Mouse (Mus musculus) inflammation-experienced regulatory T-cells, adult 6 months (primary cell): Measurements from ENCODE around the gene Tacr1. TPM values are rescaled to one million over a fixed set of nuclear protein-coding genes. Genes with fewer than 3 reads are reported as not detected.
"Not testable (repeated sequence)": the region's sequence is repeated elsewhere in the genome, so short reads cannot be mapped to it uniquely, and the experiment has no call there.

ENCODE experiments used
- ATAC-seq: one replicate; pipeline ENCODE4 v1.8.0; 2017
- polyA plus RNA-seq, 3 experiments: library from polyadenylated mRNA; unstranded; fragments of 100-300 nt; shearing (Covaris generic); gene quantifications; one replicate each; pipeline ENCODE4 v1.2.1; 2017

Gene Tacr1
- polyA plus RNA-seq = not detected

DNA sequence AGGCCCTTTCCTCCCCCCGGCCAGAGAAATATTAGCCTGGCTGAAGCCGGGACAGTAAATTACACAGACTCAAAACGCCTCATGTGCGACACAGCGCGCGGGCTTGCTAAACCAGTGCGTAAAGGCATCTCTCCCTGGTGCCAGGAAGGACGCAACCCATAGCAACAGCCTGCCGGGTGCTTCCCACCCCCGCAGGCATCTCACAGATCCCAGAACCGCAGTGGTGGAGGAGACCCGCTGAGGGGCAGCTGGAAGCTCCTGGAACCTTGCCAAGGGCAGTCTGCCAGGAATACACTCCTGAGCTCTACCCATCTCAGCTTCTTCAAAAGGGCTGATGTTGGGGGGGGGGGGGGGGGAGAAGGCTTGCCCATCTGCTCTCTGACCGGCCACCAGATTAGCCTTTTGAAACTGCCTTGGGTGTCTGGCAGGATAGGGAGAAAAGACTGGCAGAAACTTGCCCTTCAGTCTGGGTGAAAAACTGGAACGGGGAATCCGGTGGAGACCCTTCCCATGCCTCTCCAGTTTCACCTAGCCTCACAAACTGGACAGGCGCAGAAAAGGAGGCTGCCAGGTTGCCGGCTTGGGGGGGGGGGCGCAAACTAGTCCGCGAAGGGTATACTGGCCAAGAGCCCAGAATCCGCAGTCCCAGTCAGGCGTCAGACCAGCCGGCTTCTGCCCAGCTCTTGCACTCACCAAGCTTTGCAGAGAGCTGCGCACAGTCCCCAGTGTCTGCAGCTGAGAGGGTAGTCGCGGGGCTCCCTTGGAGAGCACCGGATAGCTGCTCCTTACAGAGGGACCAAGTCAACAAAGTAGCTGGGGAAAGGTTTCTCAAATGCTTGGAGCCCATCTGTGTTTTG lies at the start of gene Tacr1:
Gene Tacr1, plus strand, starts transcription at position 740 of the 857 bp plus-strand sequence.
- no peak for ATAC-seq

DNA sequence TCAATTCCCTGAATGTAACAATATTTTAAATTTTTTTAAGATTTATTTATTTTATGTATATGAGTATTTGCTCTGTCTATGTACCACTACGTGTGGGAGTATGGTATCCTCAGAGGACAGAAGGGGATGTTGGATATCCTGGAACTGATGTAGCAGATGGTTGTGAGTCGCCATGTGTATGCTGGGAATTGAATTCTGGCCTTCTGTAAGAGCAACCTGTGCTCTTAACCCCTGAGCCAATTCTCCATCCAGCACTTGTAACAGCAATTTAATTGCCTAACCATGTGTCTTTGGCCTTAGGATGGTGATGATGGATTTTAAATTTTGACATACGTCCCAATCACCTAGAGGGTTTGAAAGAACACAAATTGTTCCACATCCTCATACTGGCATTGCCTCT lies 26.0 kb upstream of the Tacr1 start:
- no peak for ATAC-seq

DNA sequence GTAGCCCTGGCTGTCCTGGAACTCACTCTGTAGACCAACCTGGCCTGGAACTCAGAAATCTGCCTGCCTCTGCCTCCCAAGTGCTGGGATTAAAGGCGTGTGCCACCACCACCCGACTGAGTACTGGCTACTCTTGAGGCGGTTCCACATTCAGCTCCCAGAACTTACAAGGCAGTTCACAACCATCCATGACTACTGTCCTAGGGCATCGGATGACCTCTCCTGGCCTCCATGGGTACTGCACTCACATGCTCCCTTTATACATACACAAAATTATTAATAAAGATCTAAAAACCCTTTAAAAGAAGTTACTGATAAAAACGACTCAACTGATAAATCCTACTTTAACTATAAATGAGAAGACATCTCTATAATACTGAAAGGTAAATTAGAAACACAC lies 18.6 kb upstream of the Tacr1 start:
- no peak for ATAC-seq

DNA sequence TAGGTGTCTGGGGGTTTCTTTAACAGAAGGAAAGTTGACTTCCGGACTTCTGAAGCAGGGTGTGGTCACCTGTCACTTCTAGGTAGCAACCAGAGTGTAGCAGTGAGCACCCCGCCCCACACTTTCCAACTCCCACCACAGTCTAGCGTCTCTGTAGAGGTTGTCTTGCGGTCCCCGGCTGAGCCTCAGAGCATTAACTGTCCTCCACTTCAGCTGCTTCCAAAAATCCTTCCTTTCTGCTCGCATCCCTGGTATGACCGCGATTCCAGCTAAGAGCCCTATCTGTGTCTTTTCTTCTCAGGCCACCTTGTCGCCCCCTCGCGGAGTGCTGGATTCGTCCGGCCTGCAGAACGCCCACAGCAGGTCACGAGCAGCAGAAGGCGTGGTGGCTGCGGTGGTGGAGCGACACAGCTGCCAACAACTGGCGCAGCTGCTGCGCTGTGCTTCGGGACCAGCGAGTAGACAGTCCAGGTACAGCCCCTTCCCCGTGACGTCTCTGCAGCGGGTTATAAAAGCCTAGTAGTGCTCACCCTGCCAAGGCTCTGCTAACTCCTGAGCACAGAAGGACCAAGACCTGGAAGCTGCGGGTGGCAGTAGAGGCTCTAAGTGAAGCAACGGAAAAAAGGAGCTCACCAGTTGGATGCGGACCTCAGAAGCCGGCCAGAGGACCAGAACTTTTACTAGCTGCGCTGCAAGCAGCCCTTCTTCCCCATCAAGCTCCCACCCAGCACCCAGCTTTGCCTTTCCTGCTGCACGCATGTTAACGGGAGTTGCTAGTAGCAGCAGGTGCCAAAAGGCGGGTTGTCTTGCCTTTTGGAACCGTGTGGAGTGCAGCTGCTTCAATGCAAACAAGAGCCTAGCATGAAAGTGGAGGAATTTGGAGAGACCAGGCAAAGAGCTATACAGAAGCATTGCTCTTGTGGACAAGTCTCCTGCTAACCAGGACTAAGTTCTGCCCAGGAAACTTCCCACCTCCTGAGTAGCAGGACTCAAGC lies 664 bp downstream of the Tacr1 start:
- no peak for ATAC-seq

DNA sequence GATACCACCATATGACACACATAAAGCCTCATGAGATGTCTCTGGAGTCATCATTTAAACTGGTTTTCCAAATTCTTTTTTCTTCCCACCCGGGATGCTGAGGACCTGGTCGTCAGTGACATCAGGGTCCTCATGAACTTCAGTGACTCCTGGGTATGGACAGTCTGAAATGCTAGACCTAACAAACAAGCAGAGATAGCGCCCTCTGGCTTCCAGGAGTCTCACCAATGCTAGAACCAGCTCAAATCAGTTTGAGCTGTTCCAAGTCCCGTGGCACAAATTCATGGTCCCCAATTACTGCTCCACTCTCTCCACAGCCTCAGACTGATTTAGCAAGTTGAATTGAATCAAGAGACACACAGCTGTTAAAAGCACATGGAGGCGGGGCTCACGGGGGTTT lies 16.2 kb downstream of the Tacr1 start:
- ATAC-seq = no peak

DNA sequence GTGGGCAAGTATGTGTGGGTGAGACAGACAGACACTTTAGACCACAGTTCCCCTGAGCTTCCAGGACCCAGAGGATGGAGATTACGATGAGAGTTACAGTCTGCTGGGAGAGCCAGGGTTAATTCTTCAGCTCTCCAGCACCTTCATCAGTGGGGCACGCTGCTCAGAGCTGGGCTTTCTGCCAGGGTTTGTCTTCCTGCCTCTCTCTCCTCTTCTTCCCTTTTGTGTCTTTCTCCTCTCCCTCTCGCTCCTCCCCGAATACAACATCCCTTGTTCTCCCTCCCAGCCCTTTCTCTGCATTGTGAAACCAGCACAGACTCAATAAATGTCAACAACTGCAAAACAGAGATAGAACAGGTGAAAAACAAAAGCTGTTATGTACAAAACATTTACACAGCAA lies 18.1 kb downstream of the Tacr1 start:
- ATAC-seq = no peak

DNA sequence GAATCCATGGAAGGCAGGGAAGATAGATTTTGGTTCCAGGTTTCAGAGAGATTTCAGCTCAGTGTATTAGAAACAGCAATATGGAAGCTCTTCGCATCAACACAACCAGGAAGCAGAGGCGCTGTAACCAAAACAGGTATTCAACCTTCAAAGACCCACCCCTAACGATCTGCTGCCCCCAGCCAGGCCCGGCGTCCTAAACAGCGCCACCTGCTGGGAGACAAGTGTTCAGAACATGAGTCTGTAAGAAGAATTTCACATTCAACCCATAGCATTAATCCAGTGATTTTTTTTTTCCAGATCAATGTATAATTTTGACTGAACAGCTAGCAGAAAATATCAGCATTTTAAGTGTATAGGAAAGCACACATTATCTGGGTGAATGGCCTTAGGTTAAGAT lies 26.8 kb downstream of the Tacr1 start:
- no peak for ATAC-seq

DNA sequence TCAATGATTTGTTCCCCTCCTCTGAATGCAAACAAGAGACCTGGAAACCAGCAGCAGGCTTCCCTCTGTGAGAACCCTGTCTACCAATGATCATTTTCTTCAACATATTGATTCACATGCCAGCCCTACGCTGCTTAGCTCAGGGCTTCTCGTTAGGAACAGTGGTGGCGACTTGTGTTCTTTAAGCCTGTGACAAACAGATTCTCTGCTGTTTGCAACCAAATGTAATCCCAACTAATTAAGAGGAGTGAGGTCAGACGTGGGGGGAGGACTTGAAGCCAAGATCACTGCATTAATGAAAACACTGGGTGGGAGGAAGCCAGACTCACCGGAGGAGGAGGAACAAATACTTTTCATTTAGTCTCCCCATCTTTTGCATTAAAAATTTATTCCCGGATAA lies 27.6 kb downstream of the Tacr1 start:
- ATAC-seq = no peak

DNA sequence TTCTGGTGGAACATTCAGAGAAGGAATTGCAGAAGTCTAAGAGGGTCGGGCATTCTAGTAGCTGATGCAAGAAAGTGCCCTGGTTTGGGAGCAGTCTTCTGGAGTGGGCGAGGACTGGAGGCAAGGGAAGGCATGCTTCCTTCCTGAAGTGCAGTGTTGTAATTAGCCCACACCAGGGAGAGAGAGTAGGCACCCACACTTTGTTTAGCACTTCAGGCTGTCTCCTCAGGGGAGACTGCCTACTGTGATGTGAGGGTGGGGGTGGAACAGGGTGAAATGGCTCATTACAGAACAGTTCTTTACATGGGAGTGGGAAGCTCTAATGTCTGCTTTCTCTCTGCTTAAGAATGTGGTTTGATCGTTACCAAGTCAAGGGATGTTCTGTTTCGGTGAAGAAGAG lies 35.0 kb downstream of the Tacr1 start:
- no peak for ATAC-seq

DNA sequence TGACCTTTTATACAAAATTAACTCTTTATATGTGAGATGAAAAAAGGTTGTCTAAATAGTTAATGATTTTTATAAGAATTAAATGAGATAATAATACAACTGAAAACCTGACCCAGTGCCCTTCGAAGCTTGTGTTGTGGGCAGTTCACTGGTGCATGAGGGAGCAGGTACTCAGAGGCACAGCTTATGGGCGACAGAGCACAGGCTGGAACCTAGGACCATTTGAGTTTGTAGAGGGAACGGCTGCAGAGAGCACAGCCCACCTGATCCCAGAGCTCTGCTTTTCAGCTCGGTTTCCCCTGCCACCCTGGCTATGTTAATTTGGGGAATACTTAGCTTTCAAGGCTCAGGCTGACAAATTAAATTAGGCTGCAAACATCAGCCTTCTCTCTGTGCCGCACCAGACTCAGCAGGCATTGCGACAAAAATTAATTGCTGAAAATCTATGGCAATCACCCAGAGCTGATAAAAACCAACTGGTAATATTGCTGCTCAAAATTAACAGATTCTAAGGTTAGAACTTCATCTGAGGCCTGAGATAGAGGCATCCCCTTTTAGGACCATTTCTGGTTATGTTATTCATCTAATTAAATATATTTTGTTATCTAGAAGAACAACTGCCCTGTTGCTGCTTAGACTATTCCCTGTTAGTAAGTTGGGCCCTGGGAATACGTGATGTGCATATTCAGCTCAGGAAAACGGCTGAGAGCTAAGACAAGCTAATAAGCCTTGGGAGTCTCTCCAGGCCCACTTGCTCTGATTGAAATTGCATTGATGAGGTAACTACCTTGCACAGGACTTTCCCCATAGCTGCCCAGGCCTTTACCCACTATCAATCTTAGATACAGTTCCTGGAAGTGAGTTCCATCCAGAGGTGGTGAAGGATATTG lies 50.3 kb downstream of the Tacr1 start:
- not testable (repeated sequence) for ATAC-seq

DNA sequence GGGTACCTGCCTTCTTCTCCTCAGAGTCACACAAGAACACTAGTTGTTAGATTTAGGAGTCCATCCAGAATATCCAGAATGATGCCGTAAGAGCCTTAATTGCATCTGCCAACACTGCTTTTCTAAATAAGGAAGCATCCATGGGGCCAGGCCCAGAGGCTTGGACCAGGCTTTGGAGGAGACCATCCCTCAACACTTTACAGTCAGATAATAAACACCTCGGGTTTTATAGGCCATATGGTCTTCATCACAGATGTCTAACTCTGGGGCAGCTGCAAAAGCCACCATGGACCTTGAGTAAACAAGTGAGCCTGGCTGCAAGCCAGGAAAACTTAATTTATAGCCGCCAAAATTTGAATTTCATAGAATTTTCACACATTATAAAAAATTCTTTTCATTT lies 53.1 kb downstream of the Tacr1 start:
- no peak for ATAC-seq

DNA sequence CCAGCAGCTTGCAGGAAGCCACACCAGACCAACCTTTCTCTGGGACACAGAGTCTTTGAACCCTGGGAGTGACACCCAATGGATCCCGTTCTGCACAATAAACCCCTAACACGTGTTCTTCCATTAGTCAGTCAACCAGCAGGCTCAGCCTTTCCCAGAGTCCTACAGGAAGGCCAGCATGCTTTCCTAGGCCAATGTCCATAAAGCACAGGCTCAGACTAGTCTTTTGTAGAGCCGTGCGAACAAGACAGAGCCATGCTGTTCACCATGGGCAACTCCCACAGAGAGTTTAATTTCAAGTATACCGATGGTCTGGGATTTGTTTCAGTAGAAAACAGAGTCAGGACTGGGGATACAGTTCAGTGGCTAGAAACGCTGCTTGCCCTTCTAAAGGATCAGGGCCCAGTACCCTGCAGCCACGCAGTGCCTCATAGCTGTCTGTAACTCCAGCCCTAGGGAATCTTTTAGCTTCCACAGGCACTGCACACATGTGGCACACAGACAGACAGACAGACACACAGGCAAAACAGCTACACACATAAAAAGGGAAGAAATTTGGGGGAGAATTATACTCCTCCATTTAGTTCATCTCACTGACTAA lies 55.1 kb downstream of the Tacr1 start:
- no peak for ATAC-seq

DNA sequence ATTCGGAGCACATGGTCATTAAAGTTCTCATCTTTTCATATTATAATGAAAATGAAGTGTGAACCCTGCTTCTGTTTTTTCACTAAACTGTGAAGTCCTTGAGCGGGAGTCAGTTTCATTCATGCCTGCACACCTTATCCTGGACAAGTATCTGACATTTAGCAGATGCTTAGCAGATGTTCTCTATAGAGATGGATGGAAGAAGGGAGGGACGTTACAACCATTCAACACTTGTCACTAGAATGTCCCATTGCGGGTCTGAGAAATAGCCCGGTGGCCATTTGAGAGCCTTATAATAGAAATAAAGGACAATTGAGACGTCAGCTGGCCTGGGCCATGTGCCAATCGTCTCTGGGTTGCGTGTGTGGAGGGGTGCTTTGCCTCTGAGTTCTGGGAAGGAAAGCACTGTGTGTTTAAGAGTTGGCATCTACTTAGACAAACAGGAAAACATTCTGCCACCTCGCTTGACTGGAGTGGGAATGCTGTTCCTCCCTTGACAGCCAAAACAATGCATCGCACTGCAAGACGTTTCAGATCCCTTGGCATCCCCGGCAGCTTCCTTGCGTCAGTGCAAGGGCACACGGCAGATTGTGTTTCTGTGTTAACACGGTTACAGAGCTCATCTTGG lies 56.7 kb downstream of the Tacr1 start:
- no peak for ATAC-seq

DNA sequence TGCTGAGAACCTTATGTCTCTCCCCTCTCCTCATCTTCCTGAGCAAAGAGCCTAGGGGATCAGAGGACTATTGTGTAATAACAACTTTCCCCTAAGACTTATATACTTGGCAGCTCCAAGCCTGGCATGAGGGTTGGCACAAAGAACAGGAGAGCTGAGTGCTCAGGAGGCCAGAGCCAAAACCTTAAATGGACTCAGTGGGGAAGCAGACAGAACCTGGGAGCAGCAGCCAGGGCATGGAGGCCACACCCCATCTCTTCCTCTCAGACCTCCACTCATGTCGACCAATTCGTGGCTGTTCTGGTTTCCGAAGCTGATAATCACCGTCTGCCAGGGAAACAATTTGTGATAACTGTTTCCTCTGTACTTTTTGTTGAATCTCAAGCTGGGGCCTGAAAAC lies 61.0 kb downstream of the Tacr1 start:
- no peak for ATAC-seq

DNA sequence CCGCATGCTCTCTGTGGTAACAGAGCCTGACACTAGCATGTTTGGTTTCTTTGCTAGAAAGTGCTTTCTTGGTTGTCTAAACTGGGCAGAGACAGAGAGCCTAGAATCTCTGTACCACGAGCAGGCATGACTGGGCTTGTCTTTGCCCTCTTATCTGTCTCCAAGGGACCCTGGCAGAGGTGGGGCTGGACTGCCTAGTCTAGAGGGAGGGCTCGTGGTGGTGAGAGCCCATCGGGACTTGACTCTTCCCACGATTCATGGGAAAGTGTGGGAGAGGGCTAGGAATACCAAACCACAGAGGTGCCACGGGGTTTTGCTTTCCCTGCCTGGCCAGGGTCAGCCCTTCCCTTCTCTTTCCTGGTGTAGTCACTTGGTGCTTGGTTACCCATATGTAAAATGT lies 72.3 kb downstream of the Tacr1 start:
- no peak for ATAC-seq

DNA sequence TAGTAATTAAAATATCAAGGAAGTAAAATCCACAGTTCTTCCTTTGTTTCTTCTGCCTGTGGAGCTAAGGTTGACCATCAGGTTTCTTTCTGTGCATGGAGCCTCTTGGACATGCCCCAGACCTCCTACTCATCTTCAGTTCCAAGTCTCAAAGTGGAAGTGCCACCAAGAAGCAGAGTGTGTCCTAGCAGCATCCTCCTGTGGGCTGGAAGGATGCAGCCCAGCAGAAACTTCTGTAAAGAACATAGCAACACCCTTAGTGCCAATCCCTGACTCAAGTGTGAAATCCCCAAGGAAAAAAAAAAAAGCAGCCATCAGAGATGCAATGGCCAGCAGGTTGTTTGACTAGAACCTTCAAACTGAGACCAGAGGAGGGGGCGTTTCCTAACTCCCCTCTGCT lies 81.7 kb downstream of the Tacr1 start:
- no peak for ATAC-seq

DNA sequence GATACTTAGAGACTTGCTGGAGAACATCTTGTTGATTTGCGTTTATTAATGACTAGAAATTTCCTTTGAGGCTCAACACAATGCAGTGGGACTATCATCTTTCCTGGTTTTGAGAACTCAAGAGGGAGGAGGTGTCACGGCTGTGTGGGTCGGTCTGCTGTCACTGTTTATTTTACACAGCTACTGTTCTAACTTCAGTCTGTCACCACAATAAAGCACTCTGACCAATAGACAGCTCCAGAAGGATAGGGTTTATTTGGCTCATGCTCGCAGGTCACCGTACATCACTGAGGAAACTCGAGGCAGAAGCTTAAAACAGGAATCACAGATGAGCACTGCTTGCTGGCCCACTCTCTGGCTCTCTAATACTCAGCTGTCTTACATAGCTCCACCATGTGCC lies 92.3 kb downstream of the Tacr1 start:
- ATAC-seq = no peak

DNA sequence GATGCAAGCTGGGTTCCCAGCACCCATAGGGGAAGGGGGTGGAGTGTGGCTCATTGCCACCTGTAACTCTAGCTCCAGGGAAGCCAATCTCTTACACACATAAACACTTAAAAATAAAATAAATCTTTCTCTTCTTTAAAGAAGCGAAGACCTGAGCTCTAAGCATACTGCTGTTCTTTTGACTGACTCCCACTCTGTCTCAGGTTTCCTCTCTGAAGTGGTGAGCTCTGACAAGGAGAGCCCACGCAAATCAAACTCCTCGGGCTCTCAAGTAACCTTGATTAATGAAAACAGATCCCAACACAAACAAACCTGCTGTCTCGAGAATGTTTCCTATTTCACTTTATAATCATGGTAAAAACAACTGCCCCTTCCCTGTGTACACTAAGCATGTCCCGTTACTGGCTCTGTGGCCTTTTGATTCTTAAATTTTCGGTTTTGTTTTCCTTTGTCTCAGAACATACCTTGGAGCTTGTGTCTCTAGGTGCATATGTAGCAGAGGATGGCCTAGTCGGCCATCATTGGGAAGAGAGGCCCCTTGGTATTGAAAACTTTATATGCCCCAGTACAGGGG lies 108.8 kb downstream of the Tacr1 start:
- no peak for ATAC-seq

DNA sequence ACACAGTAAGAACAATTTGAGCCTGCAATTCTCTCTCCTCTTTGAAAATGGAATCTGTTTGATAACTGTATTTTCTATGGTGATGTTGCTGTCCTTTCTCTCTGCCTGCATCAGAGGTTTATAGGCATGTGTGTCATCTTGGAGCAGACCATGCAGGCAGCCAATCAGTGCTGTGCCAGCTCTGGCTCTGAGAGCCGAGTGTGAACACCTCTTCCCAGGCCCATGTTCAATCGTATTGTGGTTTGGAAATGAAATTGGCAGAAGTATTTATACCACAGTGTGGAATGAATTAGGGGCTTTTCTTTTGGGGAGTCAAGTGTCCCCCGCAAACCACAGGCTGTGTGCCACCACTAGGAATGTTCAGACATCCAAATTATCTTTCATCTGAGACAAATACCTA lies 117.5 kb downstream of the Tacr1 start:
- ATAC-seq = no peak

DNA sequence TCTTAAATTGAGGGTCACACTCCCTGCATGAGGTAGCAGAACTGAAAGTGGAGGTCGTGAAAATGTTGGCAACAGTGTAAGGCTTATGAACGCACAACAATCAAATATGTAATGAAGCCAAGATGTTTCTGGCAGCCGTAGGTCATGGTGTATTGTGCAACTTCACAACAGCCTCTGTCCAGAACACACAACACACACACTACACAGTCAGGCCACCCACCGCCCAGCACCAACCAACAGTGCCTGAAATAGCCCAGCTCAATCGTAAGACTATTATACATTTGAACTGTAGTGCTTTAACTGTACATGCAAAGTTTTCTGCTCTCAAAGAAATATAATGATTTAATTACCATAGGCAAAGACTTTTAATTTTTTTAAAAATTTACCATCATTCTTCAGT lies 120.4 kb downstream of the Tacr1 start:
- no peak for ATAC-seq
